Mouse (Mus musculus): ENCODE measurements around the gene Gm21693. TPM values are rescaled to one million over a fixed set of nuclear protein-coding genes. Genes with fewer than 3 reads are reported as not detected.

Gene Gm21693
- not detected in 2 replicates for polyA plus RNA-seq (2015; fragmentation: Nextera tagmentation; extraction: Ambion mirVana)

GRCm38 (mm10) chrY:3345229-3345628 is at the start of gene Gm21693:
Gm21693 (minus strand) TSS chrY:3345329.

DNA sequence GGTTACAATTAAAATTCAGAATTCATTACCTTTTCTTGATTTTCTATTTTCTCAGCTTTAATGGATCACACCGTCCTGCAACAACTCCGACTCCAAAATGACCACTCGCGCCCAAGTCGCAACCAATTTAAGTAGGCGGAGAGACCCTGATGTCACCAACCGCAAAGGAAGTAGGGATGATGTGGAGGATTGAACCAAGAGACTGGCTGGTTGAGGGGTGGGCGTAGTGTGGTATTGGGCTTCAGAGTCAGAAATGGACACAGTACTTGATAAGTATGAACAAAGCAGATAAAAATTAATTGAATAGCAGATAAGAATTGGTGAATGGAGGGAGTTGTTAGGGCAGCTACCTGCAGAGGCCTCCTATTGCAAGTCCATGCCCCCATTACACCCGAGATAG is 38.8 kb downstream of the Gm21693 start, which contains the start of gene Gm21677:
Gene Gm21677 (minus strand): TSS at position 101 of the 400 bp plus-strand sequence.

Other genes with a start within 250 kb of the Gm21693 start
- gene Gm21677, start 38.9 kb downstream of the Gm21693 start, polyA plus RNA-seq (2015; fragmentation: Nextera tagmentation; extraction: Ambion mirVana), result not detected in 2 replicates
- not detected in 2 replicates for gene Gm21704, start 64.8 kb upstream of the Gm21693 start, polyA plus RNA-seq (2015; fragmentation: Nextera tagmentation; extraction: Ambion mirVana)
- gene Gm21708, start 64.8 kb upstream of the Gm21693 start, polyA plus RNA-seq (2015; fragmentation: Nextera tagmentation; extraction: Ambion mirVana), result not detected in 2 replicates

All from urinary bladder, postnatal 0 days (tissue).